Mouse (Mus musculus) C2C12 (cell line): ENCODE measurements around the gene Exoc3l. TPM values are rescaled to one million over a fixed set of nuclear protein-coding genes. Genes with fewer than 3 reads are reported as not detected.

Experiments
- H3K27me3 ChIP-seq: one replicate; pipeline ENCODE4 v1.6.1; 2011; ENCODE audit not compliant: control insufficient read depth, insufficient read depth, insufficient read length
- H3K36me3 ChIP-seq: one replicate; pipeline ENCODE4 v1.6.1; 2011; ENCODE audit not compliant: control insufficient read depth, insufficient read depth
- H3K4me3 ChIP-seq: one replicate; pipeline ENCODE4 v1.5.1; 2011; ENCODE audit warnings: mild to moderate bottlenecking, control low read depth; ENCODE audit not compliant: poor library complexity, insufficient read depth, severe bottlenecking
- H3K79me2 ChIP-seq: one replicate; pipeline ENCODE4 v1.6.1; 2011; ENCODE audit not compliant: control insufficient read depth, insufficient read depth
- H3K79me3 ChIP-seq: one replicate; pipeline ENCODE4 v1.6.1; 2011; ENCODE audit warnings: low read depth, control low read depth
- H3ac ChIP-seq: one replicate; pipeline ENCODE3; 2011; ENCODE audit warnings: low read depth; ENCODE audit not compliant: control insufficient read depth, insufficient read length
- CEBPB ChIP-seq: IDR thresholded peaks from one replicate; pipeline ENCODE4 v1.6.1; 2011; ENCODE audit warnings: low read depth, mild to moderate bottlenecking, control low read depth, moderate library complexity
- CTCF ChIP-seq: IDR thresholded peaks from one replicate; pipeline ENCODE4 v1.5.1; 2011; ENCODE audit not compliant: control insufficient read depth, insufficient read depth, insufficient read length
- FOSL1 ChIP-seq: IDR thresholded peaks from one replicate; pipeline ENCODE4 v1.8.0; 2011; ENCODE audit warnings: mild to moderate bottlenecking, low read length; ENCODE audit not compliant: poor library complexity, insufficient read depth, severe bottlenecking
- MAX ChIP-seq: IDR thresholded peaks from one replicate; pipeline ENCODE4 v1.6.1; 2011; ENCODE audit warnings: mild to moderate bottlenecking, control low read depth
- MYOD1 ChIP-seq: IDR thresholded peaks from one replicate; pipeline ENCODE4 v1.6.1; 2011; ENCODE audit warnings: low read depth; ENCODE audit not compliant: control insufficient read depth, insufficient read length
- MYOG ChIP-seq: IDR thresholded peaks from one replicate; pipeline ENCODE4 v1.6.1; 2011; ENCODE audit not compliant: control insufficient read depth, insufficient read length; ENCODE audit errors: extremely low read depth
- USF1 ChIP-seq: IDR thresholded peaks from one replicate; pipeline ENCODE4 v1.6.1; 2011; ENCODE audit warnings: low read depth, mild to moderate bottlenecking, control low read depth, moderate library complexity
- polyA plus RNA-seq: library from polyadenylated mRNA; unstranded; fragments of >200 nt; fragmentation: generic; extraction: Trizol; gene quantifications from one replicate; pipeline ENCODE4 v1.2.1, GENCODE M21; 2012; ENCODE audit warnings: missing spikeins

Gene Exoc3l
- polyA plus RNA-seq, 1 experiment: 0.97 TPM

DNA sequence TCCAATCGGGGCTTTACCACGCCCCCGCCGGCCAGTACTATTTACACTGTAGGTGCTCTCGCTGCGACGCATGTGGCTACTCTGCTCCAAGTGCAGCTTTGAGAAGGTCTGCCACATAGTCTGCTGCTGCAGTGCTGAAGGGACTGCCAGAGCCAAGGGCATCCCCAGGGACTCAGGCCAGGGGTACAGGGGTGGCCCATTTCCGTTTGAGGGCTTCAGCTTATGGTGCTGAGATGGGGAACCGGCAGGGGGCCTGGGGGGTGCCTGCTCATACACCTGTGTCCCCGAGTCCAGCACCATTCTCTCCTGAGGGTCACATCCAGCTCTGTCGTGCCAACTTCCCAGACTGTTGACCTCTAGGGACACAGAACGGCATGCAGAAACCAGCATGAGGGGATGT, 10.4 kb downstream of the Exoc3l start:
- TF ChIP-seq CTCF (no peak), MAX (no peak), MYOD1 (no peak), FOSL1 (no peak), CEBPB (no peak), USF1 (no peak), MYOG (no peak)
- Histone ChIP-seq H3K79me2 (peaks cover 30% of the 10 kb centered on the region), H3ac (no peak overlapping the region), H3K79me3 (peaks cover 14% of the 10 kb centered on the region), H3K36me3 (peaks cover 21% of the 10 kb centered on the region), H3K27me3 (no peaks in the 10 kb centered on the region), H3K4me3 (no peak overlapping the region)

GRCm38 (mm10) chr8:105283074-105283473, 12.8 kb downstream of the Exoc3l start:
- Histone ChIP-seq H3ac (no peak overlapping the region), H3K27me3 (no peaks in the 10 kb centered on the region), H3K4me3 (no peak overlapping the region), H3K79me2 (peaks cover 22% of the 10 kb centered on the region), H3K36me3 (peaks cover 34% of the 10 kb centered on the region), H3K79me3 (peaks cover 12% of the 10 kb centered on the region)
- no peak for TF ChIP-seq USF1
- peak; percentile 95 for TF ChIP-seq CTCF

- H3K27me3 ChIP-seq: no peaks in the 10 kb centered on the region
- no peak overlapping the region for H3ac ChIP-seq
- peaks cover 5% of the 10 kb centered on the region for H3K79me3 ChIP-seq
- peaks cover 14% of the 10 kb centered on the region for H3K79me2 ChIP-seq
- no peak overlapping the region for H3K4me3 ChIP-seq
- peaks cover 34% of the 10 kb centered on the region for H3K36me3 ChIP-seq
- no peak for TF ChIP-seq MAX
- no peak for TF ChIP-seq CTCF
- no peak for TF ChIP-seq FOSL1
- no peak for TF ChIP-seq USF1
- no peak for TF ChIP-seq MYOG
- TF ChIP-seq CEBPB: no peak
These were observed 13.7 kb downstream of the Exoc3l start for GRCm38 (mm10) chr8:105282239-105282638.

DNA sequence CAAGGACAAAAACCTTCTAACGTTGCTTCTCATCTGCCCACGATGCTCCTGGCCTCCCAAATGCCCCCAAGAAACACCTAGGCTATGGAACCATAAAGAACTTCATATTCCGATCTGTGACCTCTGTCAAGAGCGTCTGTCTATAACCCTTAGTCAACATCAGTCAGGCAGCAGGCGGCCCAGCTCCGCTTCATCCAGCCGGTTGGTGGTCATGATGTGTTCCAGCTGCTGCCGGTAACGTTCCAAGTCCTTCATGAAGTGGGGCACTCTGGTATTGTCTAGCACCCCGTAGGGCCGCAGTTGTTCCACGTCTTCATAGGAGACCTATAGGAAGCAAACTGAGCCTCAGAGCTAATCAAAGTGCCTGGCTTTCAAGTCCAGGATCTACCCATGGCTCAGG, 14.1 kb downstream of the Exoc3l start:
- H3K27me3 ChIP-seq: no peaks in the 10 kb centered on the region
- TF ChIP-seq MYOD1: no peak
- no peak for TF ChIP-seq MYOG
- no peak for TF ChIP-seq CTCF
- no peak for TF ChIP-seq CEBPB
- TF ChIP-seq MAX: no peak
- no peak for TF ChIP-seq FOSL1
- TF ChIP-seq USF1: no peak
- H3K79me3 ChIP-seq: peaks cover 5% of the 10 kb centered on the region
- peaks cover 34% of the 10 kb centered on the region for H3K36me3 ChIP-seq
- peaks cover 10% of the 10 kb centered on the region for H3K79me2 ChIP-seq
- H3K4me3 ChIP-seq: no peak overlapping the region
- H3ac ChIP-seq: no peak overlapping the region

- H3K79me3 ChIP-seq: no peaks in the 10 kb centered on the region
- no peaks in the 10 kb centered on the region for H3K79me2 ChIP-seq
- H3K27me3 ChIP-seq: no peaks in the 10 kb centered on the region
- H3K36me3 ChIP-seq: peaks cover 34% of the 10 kb centered on the region
- no peak overlapping the region for H3ac ChIP-seq
- TF ChIP-seq MAX (no peak), MYOG (no peak), MYOD1 (no peak), FOSL1 (no peak), CTCF (no peak), USF1 (no peak), CEBPB (no peak)
- H3K4me3 ChIP-seq: no peak overlapping the region
These were observed 15.3 kb downstream of the Exoc3l start for GRCm38 (mm10) chr8:105280567-105280966.

DNA sequence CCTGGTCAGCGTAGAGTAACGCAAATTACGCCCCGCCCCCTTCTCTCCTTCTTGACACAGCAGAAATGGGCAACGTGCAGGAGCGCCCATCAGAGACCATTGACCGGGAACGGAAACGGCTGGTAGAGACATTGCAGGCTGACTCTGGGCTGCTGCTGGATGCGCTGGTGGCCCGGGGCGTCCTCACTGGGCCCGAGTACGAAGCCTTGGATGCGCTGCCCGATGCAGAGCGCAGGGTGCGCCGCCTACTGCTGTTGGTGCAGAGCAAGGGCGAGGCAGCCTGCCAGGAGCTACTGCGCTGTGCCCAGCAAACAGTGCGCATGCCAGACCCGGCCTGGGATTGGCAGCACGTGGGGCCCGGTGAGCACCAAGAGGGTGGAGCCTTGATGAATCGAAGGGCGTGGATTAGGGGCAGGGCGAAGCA, 17.0 kb downstream of the Exoc3l start:
- peaks cover 28% of the 10 kb centered on the region for H3K36me3 ChIP-seq
- no peak overlapping the region for H3ac ChIP-seq
- no peaks in the 10 kb centered on the region for H3K79me3 ChIP-seq
- H3K4me3 ChIP-seq: no peak overlapping the region
- TF ChIP-seq USF1 (no peak), CTCF (no peak), MAX (no peak), MYOD1 (no peak), FOSL1 (no peak), MYOG (no peak), CEBPB (no peak)
- no peaks in the 10 kb centered on the region for H3K27me3 ChIP-seq
- H3K79me2 ChIP-seq: no peaks in the 10 kb centered on the region
